Mouse (Mus musculus) heart, adult 2 months (tissue): ENCODE data around the gene Agxt.

Source experiments
- CTCF ChIP-seq: fragments of 200-600 bp; IDR thresholded peaks from 2 replicates; pipeline ENCODE4 v1.8.1; 2022; ENCODE audit warnings: antibody characterized with exemption, mild to moderate bottlenecking, moderate library complexity
- EP300 ChIP-seq: fragments of 200-500 bp; IDR thresholded peaks from 2 replicates; pipeline ENCODE4 v1.6.1; 2011; ENCODE audit warnings: low read depth, low read length, control low read depth; ENCODE audit not compliant: insufficient read depth
- POLR2A ChIP-seq: fragments of 200-500 bp; IDR thresholded peaks from 2 replicates; pipeline ENCODE4 v1.6.1; 2011; ENCODE audit warnings: mild to moderate bottlenecking, low read depth, low read length, control low read depth; ENCODE audit not compliant: insufficient read depth

DNA sequence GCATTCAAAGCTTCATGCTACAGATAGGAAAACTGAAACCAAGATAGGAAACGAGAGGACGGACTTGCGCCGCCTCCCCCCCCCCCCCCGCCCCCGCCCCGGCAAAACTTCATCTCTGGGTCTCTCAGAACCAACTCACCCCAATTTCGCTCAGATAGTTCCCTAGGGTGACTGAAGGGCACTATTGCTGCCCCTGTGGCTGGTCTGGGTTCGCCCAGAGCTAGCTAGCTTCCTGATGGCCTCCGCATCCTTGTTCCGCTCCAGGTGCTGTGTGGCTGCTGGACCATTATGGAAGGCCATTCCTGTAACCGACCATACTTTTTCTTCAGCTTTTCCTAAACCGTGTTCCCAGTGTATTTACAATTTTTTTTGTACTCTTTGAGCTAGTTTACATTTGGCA, 19.6 kb upstream of the Agxt start:
- TF ChIP-seq POLR2A (no peak), CTCF (no peak), EP300 (no peak)
